Mouse (Mus musculus): ENCODE results near the gene Iqgap3. TPM values are rescaled to one million over a fixed set of nuclear protein-coding genes. Genes with fewer than 3 reads are reported as not detected.

Gene Iqgap3
- total RNA-seq (2017) = 13.5 and 17.2 TPM in 2 replicates

DNA sequence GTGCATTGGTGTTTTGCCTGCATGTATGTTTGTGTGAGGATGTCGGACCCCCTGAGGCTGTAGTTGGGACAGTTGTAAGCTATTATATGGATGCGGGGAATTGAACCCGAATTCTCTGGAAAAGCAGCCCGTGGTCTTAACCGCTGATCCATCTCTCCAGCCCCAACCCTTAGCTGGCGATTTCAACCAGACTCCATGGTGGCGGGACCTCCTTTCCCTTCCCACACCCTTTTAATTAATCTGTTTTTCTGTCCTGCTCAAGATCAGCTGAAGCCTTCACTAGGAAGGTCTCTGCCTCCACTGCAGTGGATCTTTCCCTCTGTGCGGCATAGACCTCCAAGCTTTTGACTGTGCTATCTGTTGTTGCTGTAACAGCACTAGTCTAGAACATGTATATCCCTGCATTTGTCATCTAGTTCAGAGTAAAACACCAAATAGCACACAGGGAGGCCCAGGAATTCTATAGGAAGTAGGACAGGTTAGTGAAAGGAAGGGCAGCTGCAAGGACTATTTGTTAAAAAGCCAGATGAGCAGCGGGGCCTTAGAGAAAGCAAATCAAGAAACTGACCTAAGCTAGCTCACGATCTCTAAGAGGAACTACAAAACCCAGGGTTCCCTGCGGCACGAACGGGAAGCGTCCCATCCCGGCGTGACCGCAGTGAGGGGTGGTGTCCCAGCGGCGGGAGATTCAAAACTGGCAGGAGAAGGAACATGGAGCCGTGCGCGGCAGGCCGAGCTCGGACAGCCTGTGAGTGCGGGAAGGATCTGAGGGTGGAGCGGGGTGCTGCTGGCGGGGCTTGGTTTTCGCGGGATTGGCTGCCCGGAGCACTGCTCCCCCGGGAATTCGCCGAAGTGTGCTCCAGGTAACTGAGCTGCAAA is at the start of gene Iqgap3:
Gene Iqgap3, plus strand, starts transcription at position 627 of the 879 bp plus-strand sequence.
- ATAC-seq (replicated peaks; ENCODE audit: low read depth, poor library complexity, severe bottlenecking) = peak; percentile 98

- ATAC-seq (replicated peaks; ENCODE audit: low read depth, poor library complexity, severe bottlenecking) = no peak
Observed at GRCm38 (mm10) chr3:88033506-88033905, 48.3 kb upstream of the Iqgap3 start.

DNA sequence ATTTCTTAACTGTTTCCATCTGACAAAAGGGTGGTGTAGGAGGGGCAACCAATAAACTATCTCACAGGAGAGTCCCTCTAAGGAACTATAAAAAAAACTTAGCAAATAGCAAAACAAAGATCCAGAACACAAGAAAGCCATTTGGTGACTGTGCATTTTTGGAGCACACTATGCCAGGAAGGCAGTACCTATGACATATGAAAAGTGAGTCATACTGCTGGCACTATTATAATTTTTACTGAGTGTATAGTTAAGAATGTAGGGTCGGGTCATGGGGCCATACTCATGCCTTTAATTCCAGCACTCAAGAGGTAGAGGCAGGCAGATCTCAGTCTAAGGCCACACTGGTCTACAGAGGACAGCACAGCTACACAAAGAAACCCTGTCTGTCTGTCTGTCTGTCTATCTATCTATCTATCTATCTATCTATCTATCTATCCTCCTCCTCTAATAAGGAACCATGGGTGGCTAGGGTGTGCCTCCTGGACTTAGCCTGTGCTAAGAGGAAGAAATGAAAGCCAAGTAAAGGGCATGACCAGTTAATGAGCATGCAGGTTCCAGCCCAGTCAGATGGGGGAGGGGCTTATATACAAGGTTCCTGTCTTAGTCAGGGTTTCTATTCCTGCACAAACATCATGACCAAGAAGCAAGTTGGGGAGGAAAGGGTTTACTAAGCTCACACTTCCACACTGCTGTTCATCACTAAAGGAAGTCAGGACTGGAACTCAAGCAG is 46.0 kb upstream of the Iqgap3 start:
- ATAC-seq (replicated peaks; ENCODE audit: low read depth, poor library complexity, severe bottlenecking) = no peak

GRCm38 (mm10) chr3:88042661-88043421 is 38.9 kb upstream of the Iqgap3 start, which contains the start of gene Gpatch4:
Gene Gpatch4, plus strand, starts transcription at chr3:88043108.
- ATAC-seq (replicated peaks; ENCODE audit: low read depth, poor library complexity, severe bottlenecking) = peak; percentile 100

GRCm38 (mm10) chr3:88049532-88049931 is 32.2 kb upstream of the Iqgap3 start:
- no peak for ATAC-seq (replicated peaks; ENCODE audit: low read depth, poor library complexity, severe bottlenecking)

DNA sequence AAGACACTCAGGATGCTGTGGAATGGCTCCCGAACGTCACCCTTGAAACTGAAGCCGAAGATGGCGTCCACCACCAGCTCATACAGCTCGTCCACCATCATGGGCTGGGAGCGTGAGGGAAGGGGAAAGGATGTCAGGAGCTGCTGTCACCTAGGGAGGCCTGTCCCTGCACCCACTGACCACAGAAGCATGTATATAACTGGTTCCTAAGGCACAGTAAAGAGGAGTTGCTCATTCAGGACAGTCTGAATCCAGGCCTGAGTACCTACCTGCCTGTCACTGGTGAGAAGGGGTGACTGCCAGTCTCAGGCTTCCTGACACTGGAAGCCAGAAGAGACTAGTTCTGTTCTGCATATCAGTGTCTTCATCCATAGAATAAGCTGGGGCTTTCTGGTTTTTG is 24.7 kb upstream of the Iqgap3 start:
- ATAC-seq (replicated peaks; ENCODE audit: low read depth, poor library complexity, severe bottlenecking) = no peak

DNA sequence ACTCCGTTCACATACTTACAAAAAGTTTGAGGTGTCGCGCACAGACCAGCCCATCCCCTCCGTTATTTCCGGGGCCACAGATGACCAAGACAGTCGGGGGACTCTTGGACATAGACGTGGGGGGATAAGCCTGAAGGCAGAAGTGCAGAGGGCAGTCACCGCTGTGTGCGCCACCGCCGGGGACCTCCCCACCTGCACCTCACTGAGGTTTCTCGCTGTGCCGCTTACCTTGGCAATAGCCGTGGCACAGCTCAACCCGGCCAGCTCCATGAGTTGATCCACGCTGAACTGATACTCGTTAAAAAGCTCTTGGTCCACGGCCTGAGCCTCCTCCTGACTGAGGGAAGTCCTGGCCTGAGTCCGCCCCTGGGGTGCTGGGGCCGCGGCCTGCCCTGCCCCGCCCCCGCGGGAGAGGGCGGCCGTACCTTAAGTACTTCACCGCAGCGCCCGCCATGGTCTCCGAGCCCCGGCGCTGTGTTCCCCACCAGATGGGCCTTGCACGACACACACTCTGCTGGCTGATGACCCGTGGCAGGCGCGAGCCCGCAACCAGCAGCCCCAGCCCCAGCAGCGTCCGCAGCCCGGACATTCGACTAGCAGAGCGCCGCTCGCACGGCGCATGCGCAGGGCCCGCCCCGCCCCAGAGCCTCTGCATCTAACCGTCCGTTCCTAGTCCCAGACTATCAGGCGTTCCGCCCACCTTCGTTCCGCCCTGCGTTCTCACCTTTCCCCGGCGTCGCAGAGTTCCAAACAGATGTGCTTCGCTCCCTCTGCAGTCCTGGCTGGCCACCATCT is 23.7 kb upstream of the Iqgap3 start, which contains the start of gene Naxe:
Gene Naxe, minus strand, starts transcription at position 594 of the 795 bp plus-strand sequence.
- peak; percentile 90 for ATAC-seq (replicated peaks; ENCODE audit: low read depth, poor library complexity, severe bottlenecking)

DNA sequence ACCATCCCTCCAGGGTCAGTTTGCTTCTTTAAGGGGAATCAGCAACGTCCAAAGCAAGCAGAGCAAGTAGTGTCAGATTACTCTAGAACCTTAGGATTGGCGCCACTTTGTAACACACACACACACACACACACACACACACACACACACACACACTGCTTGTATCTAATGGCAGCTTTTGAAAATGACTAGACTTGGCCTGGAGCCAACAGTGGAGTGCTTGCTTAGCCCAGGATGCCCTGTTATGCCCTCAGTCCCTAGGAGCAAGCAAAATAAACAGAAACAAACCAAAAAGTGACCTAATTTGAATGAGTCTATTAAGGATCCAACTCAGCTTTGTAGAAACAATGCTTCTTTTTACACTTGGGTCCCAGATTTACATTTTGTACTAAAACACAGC is 13.4 kb upstream of the Iqgap3 start:
- no peak for ATAC-seq (replicated peaks; ENCODE audit: low read depth, poor library complexity, severe bottlenecking)

DNA sequence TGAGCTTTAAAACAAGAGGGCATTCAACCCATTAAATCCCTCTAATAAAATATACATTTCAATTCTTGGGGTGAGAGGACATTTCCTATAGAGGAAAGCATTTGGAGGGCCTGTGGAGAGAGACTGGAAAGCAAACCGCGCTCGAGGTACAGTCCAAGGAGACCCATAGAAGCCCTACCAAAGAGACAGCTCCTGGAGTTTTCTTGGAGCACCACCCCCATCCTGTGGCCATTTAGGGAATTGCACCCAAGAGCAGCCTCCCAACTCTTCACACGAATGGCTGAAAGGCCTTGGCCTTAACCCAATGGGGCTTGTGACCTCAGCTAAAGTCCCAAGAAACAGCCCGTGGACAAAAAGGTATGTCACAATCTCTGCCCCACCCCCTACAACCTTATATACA is 10.0 kb upstream of the Iqgap3 start:
- peak; percentile 91 for ATAC-seq (replicated peaks; ENCODE audit: low read depth, poor library complexity, severe bottlenecking)

DNA sequence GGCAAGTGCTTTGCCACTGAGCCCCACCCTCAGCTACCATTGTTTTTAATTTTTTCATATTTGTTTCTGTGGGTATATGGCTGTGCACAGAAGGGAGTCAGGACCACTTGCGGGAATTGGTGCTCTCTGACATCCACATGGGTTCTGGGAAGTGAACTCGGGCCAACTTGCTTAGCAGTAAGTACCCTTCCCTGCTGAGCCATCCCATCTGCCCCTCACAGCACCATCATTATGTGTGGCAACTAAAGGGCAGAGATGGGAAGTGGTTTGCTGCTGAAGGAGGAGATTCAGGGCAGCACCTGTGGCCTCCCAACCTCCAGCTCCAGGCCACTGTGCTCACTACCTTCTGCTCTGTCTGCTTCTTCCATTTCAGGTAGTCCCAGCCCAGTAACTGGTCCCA is 8.1 kb upstream of the Iqgap3 start:
- no peak for ATAC-seq (replicated peaks; ENCODE audit: low read depth, poor library complexity, severe bottlenecking)

- ATAC-seq (replicated peaks; ENCODE audit: low read depth, poor library complexity, severe bottlenecking) = no peak
Observed at GRCm38 (mm10) chr3:88074351-88074750, 7.4 kb upstream of the Iqgap3 start.

DNA sequence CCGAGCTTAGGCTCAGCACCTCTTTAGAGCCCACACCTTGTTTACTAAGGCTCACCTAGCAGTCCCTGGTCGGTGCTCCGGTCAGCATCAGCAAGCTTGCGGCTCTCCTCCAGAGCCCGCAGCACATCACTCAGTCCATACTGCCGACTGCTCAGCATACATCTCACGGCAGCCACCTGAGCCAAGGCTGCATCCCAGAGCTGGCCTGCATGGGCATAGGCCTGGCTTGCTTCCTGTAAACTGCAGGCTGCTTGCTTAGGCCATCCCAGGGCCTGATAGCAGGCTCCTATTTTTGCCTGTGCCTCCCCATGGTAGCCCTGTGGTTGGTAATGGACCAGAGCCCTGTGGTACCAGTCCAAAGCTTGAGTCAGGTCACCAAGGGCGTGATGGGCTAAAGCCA is 7.0 kb upstream of the Iqgap3 start:
- ATAC-seq (replicated peaks; ENCODE audit: low read depth, poor library complexity, severe bottlenecking) = no peak

- ATAC-seq (replicated peaks; ENCODE audit: low read depth, poor library complexity, severe bottlenecking) = no peak
Observed at GRCm38 (mm10) chr3:88077441-88077840, 4.3 kb upstream of the Iqgap3 start.

DNA sequence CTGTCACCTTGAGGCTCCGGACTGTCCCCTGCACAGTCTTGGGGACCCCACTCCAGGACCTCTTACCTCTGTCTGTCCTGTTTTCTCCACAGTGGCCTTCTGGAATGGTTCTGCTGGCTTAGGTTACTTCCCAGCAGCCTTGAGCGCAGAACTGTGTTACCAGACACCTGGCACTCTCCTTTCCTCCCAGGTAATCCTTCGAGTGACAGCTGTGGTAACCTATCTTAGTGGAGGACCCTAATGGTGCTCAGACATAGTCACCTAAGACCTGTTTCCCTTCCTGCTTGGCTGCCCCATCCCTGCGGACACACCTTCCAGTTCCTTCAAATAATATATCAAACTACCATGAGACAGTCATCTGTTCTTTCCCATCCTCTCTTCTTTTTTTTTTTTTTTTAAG is 3.6 kb upstream of the Iqgap3 start, which contains the start of gene Ttc24:
Gene Ttc24, minus strand, starts transcription at position 101 of the 400 bp plus-strand sequence.
- no peak for ATAC-seq (replicated peaks; ENCODE audit: low read depth, poor library complexity, severe bottlenecking)

DNA sequence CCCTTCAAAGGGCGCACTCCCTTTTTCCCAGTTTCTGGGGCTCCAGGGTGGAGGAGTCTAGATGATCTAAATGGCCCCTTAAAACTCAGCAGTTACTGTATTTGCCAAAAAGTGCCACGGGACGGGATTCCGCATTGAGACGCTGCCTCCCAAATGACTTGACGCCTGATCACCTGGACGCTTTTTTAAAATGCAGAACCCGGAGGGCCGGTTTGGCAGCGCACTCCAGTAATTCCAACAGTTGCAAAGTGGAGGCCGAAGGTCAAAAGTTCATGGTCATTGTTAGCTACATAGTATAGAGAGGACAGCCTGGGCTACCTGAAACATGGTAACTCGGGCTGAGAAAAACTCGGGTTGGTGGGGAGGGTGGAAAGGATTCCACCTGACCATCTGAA is 450 bp downstream of the Iqgap3 start:
- no peak for ATAC-seq (replicated peaks; ENCODE audit: low read depth, poor library complexity, severe bottlenecking)

DNA sequence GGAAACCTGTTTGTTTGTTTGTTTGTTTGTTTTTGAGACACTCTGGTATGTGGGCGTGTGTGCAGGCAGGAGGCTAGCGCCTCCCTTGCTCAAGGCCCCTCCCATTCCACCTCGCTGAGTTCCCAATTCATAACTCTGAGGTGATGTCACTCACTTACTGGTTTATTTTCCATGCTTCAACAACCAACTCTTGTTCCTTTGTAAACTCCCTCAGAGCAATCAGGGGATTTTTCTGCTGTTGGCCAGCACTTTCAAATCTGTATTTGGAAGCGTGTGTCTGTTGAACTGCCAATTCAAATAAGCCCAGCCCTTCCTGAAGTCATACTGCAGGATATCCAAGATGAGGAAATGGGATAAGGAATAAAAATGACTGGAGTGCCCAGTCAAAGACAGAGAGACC is 892 bp downstream of the Iqgap3 start:
- peak; percentile 62 for ATAC-seq (replicated peaks; ENCODE audit: low read depth, poor library complexity, severe bottlenecking)

GRCm38 (mm10) chr3:88084001-88084400 is 2.2 kb downstream of the Iqgap3 start:
- no peak for ATAC-seq (replicated peaks; ENCODE audit: low read depth, poor library complexity, severe bottlenecking)

GRCm38 (mm10) chr3:88085459-88085858 is 3.7 kb downstream of the Iqgap3 start:
- ATAC-seq (replicated peaks; ENCODE audit: low read depth, poor library complexity, severe bottlenecking) = no peak

DNA sequence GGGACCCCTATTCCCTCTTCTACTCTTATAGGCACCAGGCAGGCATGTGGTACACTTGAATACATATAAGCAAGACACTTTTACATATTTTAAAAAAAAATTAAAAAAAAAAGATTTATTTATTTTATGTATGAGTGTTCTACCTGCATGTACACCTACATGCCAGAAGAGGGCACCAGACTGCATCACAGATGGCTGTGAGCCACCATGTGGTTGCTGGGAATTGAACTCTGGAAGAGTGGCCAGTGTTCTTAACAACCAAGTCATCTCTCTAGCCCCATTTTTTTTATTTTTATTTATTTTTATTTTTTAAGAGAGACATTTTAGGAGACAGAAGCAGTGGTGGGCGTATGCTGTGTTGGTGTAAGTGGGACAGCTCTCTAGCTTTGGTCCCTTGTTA is 5.9 kb downstream of the Iqgap3 start:
- ATAC-seq (replicated peaks; ENCODE audit: low read depth, poor library complexity, severe bottlenecking) = no peak

GRCm38 (mm10) chr3:88090106-88090505 is 8.3 kb downstream of the Iqgap3 start:
- ATAC-seq (replicated peaks; ENCODE audit: low read depth, poor library complexity, severe bottlenecking) = no peak

Data from common myeloid progenitor, adult 5-6 weeks (primary cell).